Mouse (Mus musculus): Measurements from ENCODE around the gene Pgpep1l. TPM values are rescaled to one million over a fixed set of nuclear protein-coding genes. Genes with fewer than 3 reads are reported as not detected.

Pgpep1l gene
- polyA plus RNA-seq, 1 experiment from 2014 or later, result not detected

DNA sequence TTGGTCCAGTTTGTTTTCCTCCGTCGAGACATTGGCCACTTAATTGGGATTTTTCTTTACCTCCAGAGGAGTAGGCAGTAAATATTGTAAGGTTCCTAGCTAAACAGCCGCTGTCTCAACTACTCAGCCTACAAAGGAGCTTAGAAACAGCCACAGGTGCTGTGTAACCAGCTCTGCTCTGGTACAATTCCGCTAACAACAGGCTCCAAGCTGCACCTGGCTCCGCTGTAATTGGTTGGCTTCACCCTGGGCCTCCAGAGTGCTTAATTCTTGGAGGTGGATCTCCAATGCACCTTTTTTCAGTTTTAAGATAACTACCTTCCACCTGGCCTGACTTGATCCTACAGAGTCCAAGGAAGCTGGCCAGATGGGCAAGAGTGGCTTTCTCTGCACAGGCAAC is 40.0 kb downstream of the Pgpep1l start:
- H3K4me1 ChIP-seq, result peaks cover 29% of the 10 kb centered on the region
- 91% methylated on average over 5 of the region's 5 CpGs for WGBS
- H3K36me3 ChIP-seq (ENCODE audit: poor library complexity, severe bottlenecking), result peaks cover 67% of the 10 kb centered on the region
- no peaks in the 10 kb centered on the region for H3K27me3 ChIP-seq
- H3K4me2 ChIP-seq, result no peak overlapping the region
- no peak overlapping the region for H3K4me3 ChIP-seq
- ATAC-seq, result no peak
- H3K9ac ChIP-seq, result no peak overlapping the region
- H3K9me3 ChIP-seq (replicated peaks), result no peaks in the 10 kb centered on the region
- no peak overlapping the region; the same call in 1 of the 2 replicates for H3K27ac ChIP-seq

DNA sequence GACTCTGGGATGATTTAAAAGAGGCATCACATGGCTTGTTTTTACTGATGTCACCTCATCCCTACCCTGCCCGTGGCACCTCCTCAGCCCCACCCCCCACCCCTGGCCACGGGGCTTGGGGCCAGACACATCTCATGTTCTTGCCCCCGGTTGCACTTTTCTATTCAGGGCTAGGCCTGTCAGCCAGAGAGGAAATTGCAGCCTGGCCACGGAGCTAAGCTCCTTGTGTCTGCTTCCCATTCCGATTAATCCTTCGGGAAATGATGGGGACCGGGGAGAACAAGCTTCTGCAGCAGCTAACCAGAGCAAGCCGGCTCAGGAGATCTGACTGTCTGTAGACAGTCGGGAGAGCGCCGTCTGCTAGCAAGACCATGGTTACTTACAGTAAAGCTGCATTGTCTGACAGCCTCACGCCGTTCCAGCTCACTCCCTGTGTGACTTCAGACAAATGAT is 40.7 kb downstream of the Pgpep1l start:
- ATAC-seq, result no peak
- peaks cover 23% of the 10 kb centered on the region for H3K4me1 ChIP-seq
- no peaks in the 10 kb centered on the region for H3K9me3 ChIP-seq (replicated peaks)
- H3K9ac ChIP-seq, result no peak overlapping the region
- WGBS, result 64% methylated on average over 13 of the region's 13 CpGs
- H3K36me3 ChIP-seq (ENCODE audit: poor library complexity, severe bottlenecking), result peaks cover 73% of the 10 kb centered on the region
- no peak overlapping the region for H3K4me3 ChIP-seq
- no peak overlapping the region for H3K4me2 ChIP-seq
- H3K27me3 ChIP-seq, result no peaks in the 10 kb centered on the region
- peak overlapping the region; percentile 64 for H3K27ac ChIP-seq

DNA sequence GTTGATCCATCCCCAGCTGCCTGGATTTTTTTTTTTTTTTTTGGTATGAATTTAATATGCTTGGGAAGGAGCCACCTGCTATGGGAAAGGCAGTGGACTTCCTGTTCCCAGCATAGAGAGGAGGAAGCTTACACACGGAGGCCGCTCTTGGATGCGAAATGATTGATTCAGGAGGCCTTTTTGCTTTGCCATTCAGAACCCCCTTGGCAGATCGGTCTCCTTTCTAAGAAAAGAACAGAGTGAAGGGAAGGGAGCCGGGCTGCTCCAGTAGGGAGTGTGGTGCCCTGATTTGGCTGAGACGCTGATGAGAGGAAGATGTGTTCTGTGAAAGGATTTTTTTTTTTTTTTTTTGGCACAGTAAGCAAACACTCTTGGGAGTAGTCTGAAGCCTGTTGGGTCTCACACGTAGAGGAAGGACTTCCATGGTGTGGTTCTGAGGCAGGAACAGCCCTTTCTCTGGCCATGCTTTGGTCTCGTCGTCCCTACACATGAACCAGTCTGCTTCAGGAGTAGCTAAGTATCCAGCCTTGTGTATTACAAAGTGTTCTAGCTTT is 42.3 kb downstream of the Pgpep1l start:
- peaks cover 80% of the 10 kb centered on the region for H3K36me3 ChIP-seq (ENCODE audit: poor library complexity, severe bottlenecking)
- 76% methylated on average over 9 of the region's 9 CpGs for WGBS
- H3K27ac ChIP-seq, result no peak overlapping the region

DNA sequence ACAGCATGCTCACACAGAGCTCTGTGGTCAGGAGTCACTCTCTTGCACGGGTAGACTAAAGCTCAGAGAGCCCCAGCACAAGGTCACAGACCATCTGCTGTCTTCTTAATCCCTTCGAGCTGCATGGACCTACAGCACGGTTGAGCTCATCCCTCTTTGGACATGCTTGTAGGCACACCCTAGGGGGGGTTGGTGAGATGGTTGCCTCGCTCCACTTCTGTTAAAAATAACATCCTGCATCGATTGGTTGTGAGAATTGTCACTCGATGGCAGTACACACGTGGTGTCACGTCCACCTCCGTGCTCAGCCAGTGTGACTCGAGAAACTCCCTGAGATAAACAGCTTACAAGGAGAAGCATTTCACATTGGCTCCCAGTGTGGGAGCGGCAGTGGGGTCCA is 45.2 kb downstream of the Pgpep1l start:
- Histone ChIP-seq H3K4me3 (no peak overlapping the region), H3K9me3 (replicated peaks) (no peaks in the 10 kb centered on the region), H3K9ac (no peak overlapping the region), H3K27me3 (no peaks in the 10 kb centered on the region), H3K27ac (no peak overlapping the region), H3K36me3 (ENCODE audit: poor library complexity, severe bottlenecking) (peaks cover 81% of the 10 kb centered on the region), H3K4me2 (no peak overlapping the region), H3K4me1 (peaks cover 10% of the 10 kb centered on the region)
- no peak for ATAC-seq
- 95% methylated on average over 11 of the region's 11 CpGs for WGBS

More for the DNA sequence above, 42.3 kb downstream of the Pgpep1l start:
- no peak for ATAC-seq
- no peaks in the 10 kb centered on the region for H3K27me3 ChIP-seq
- no peak overlapping the region for H3K9ac ChIP-seq
- no peaks in the 10 kb centered on the region for H3K9me3 ChIP-seq (replicated peaks)
- no peak overlapping the region for H3K4me2 ChIP-seq
- H3K4me3 ChIP-seq, result no peak overlapping the region
- peaks cover 16% of the 10 kb centered on the region for H3K4me1 ChIP-seq

DNA sequence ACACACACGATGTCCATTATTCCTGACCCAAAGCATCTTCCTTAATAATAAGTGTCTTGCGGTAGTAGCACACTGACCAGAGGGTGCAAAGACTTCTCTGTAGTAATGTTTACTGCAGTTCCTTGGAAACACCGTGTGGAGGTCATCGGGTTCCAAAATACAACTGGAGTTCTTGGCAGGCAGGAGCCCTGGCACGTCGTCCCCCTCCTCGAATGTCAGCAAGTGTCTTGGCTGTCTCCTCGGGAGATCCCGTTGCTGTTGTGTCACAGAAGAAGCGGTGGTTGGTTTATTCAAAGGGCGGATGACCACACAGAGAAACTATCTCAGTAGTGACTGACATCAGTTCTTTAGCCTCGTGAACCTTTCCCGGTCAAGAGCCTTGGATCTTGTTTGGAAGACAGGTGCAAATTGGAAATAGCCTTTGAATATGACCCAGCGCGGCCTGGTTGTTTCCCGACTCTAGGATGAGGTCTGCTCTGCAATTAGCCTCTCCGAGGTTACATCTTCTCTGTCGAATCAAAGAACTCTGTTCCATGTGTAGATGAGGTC is 48.4 kb downstream of the Pgpep1l start:
- Histone ChIP-seq H3K27ac (no peak overlapping the region), H3K27me3 (no peaks in the 10 kb centered on the region), H3K4me3 (no peak overlapping the region), H3K4me2 (no peak overlapping the region), H3K9ac (no peak overlapping the region), H3K4me1 (no peaks in the 10 kb centered on the region), H3K36me3 (ENCODE audit: poor library complexity, severe bottlenecking) (peaks cover 90% of the 10 kb centered on the region), H3K9me3 (replicated peaks) (no peaks in the 10 kb centered on the region)
- ATAC-seq, result no peak
- WGBS, result 94% methylated on average over 18 of the region's 18 CpGs

DNA sequence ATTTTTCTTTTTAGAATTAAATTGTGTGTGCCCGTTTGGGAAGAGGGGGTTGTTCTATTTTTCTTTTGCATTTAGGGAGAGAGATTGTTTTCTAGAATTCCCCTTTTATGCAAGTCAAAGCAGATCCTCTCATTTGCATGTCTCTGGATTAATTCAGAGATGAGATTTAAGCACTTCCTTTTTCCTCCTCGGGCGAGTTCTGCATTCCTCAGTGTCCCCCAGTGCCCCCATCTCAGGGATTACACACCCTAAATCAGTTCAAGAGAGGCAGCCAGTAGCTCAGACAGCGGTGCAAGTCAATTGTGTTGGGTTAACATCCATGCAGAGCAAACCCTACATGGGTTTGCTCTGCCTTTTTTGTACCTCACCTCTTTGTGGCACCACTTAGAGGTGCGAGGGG is 50.2 kb downstream of the Pgpep1l start:
- H3K9me3 ChIP-seq (replicated peaks), result no peaks in the 10 kb centered on the region
- 77% methylated on average over 5 of the region's 5 CpGs for WGBS
- no peak overlapping the region for H3K4me2 ChIP-seq
- no peaks in the 10 kb centered on the region for H3K4me1 ChIP-seq
- H3K36me3 ChIP-seq (ENCODE audit: poor library complexity, severe bottlenecking), result peaks cover 93% of the 10 kb centered on the region
- H3K9ac ChIP-seq, result no peak overlapping the region
- no peak overlapping the region for H3K4me3 ChIP-seq
- no peak overlapping the region for H3K27ac ChIP-seq
- ATAC-seq, result no peak
- no peaks in the 10 kb centered on the region for H3K27me3 ChIP-seq

DNA sequence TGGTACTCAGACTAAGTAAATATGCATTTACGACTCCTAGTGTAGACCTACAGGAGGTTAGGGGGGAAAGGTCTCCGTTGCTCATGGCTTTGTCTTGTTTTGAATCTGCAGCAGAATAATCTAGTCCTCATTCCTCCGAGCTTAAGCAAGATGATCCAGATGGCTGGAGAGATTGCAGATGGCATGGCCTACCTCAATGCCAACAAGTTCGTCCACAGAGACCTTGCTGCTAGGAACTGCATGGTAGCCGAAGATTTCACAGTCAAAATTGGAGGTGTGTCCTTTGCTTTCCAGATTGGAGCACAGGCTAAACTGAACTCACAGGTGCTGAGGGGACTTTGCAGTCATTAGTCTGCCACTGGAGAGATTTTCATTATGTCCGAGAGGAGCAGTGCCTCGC is 52.1 kb downstream of the Pgpep1l start:
- no peak for ATAC-seq
- Histone ChIP-seq H3K9me3 (replicated peaks) (no peaks in the 10 kb centered on the region), H3K27me3 (no peaks in the 10 kb centered on the region), H3K4me3 (no peak overlapping the region), H3K36me3 (ENCODE audit: poor library complexity, severe bottlenecking) (peaks cover 93% of the 10 kb centered on the region), H3K9ac (no peak overlapping the region), H3K4me2 (no peak overlapping the region), H3K4me1 (no peaks in the 10 kb centered on the region), H3K27ac (no peak overlapping the region)
- WGBS, result 92% methylated on average over 7 of the region's 7 CpGs

DNA sequence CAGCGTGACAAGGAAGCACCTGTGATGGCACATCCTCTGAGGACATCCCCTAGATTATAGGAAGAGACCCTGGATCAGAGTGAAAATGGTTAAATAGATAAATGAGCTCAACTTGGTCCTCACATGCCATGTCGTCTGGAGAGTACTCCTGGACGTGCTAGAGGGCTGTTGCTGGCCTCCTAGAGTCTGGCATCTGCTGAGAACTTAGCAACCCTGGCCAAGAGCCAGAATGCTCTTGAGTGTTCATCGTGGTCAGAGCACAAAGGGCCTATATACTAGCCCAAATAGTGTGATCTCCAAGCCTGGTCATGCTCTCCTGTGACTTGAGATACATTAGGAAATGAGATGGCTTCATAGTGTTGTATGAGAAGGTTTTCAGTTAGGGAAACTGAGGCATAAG is 53.6 kb downstream of the Pgpep1l start:
- no peak overlapping the region for H3K9ac ChIP-seq
- H3K27ac ChIP-seq, result no peak overlapping the region
- H3K36me3 ChIP-seq (ENCODE audit: poor library complexity, severe bottlenecking), result peaks cover 93% of the 10 kb centered on the region
- no peaks in the 10 kb centered on the region for H3K9me3 ChIP-seq (replicated peaks)
- H3K4me1 ChIP-seq, result no peaks in the 10 kb centered on the region
- H3K27me3 ChIP-seq, result no peaks in the 10 kb centered on the region
- no peak overlapping the region for H3K4me2 ChIP-seq
- WGBS, result 77% methylated on average over 4 of the region's 4 CpGs
- no peak overlapping the region for H3K4me3 ChIP-seq
- ATAC-seq, result no peak

DNA sequence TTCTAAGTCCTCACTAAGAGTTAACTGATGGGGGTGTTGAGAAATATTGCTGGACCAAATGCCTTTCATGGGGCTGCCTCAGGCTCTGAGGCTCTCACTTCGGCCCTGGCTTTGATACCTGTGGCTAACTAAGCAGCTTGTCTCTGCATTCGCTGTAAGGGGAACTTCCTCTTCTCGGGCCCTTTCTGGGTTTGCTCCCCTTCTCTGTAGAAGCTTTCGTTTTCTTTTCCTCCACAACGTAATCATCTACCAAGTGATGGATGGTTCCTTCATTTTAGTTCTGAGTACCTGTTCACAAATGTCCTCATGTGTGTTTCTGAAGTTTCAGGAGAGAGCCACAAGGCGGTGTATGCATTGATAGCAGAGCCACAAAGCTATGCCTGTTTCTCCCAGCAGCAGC is 55.0 kb downstream of the Pgpep1l start:
- Histone ChIP-seq H3K4me1 (no peaks in the 10 kb centered on the region), H3K36me3 (ENCODE audit: poor library complexity, severe bottlenecking) (peaks cover 96% of the 10 kb centered on the region), H3K9me3 (replicated peaks) (no peaks in the 10 kb centered on the region), H3K4me2 (no peak overlapping the region), H3K9ac (no peak overlapping the region), H3K4me3 (no peak overlapping the region), H3K27ac (no peak overlapping the region), H3K27me3 (no peaks in the 10 kb centered on the region)
- WGBS, result 97% methylated on average over 6 of the region's 6 CpGs
- ATAC-seq, result no peak

DNA sequence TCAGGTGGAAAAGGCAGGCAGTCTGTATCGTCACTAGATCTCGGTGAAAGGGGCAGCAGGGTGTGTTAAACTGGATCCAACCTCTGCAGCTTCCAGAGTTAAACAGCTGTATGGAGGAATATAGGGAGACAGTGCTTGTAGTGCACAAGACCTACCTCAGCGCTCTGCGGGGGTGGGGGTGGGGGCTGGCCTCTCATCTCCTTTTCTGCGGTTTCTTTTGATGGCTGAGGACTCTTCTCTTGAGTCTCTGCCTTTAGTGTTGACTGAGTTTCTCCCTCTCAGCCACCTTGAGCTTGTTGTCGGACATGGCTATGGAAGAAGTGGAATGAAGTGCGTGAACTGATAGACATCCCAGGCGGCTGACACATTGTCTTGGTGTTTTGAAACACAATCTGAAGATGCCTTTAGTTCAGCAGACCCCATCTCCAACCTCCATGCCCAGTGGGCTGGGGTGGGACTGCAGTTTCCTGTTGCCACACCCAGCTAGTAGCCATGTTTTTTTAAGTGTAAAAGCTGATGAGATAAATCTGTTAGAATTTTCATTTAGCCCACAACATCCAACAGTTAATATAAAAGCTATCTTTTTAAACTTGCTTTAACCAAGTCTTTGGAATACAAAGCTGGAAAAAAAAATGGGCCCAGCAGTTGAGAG is 58.1 kb downstream of the Pgpep1l start:
- no peaks in the 10 kb centered on the region for H3K27me3 ChIP-seq
- no peak overlapping the region for H3K9ac ChIP-seq
- no peaks in the 10 kb centered on the region for H3K9me3 ChIP-seq (replicated peaks)
- H3K4me1 ChIP-seq, result no peaks in the 10 kb centered on the region
- 93% methylated on average over 8 of the region's 8 CpGs for WGBS
- no peak overlapping the region for H3K27ac ChIP-seq
- no peak for ATAC-seq
- H3K4me2 ChIP-seq, result no peak overlapping the region
- no peak overlapping the region for H3K4me3 ChIP-seq
- H3K36me3 ChIP-seq (ENCODE audit: poor library complexity, severe bottlenecking), result peaks cover 99% of the 10 kb centered on the region

DNA sequence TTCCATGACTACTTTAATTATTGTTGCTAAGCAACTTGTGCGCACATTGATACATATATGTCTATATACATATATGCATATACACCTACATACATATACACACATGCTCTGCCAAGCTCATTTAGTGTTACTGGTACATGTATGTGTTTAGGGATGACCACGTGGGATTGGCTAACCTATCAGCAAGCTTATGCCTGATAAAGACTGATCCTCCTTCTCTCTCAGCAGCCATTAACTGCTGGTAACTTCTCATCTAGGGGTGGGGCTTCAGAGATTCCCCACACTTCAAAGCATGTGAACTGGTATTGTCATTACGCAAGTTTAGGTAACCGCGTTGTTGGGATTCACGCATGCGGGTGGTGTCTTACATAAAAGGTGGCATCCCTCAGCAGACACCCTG is 64.4 kb downstream of the Pgpep1l start:
- Histone ChIP-seq H3K27ac (no peak overlapping the region), H3K9ac (no peak overlapping the region), H3K36me3 (ENCODE audit: poor library complexity, severe bottlenecking) (peaks cover 94% of the 10 kb centered on the region), H3K9me3 (replicated peaks) (no peaks in the 10 kb centered on the region), H3K27me3 (no peaks in the 10 kb centered on the region), H3K4me2 (no peak overlapping the region), H3K4me3 (no peak overlapping the region), H3K4me1 (no peaks in the 10 kb centered on the region)
- WGBS, result over 99% methylated on average over 7 of the region's 7 CpGs
- no peak for ATAC-seq

DNA sequence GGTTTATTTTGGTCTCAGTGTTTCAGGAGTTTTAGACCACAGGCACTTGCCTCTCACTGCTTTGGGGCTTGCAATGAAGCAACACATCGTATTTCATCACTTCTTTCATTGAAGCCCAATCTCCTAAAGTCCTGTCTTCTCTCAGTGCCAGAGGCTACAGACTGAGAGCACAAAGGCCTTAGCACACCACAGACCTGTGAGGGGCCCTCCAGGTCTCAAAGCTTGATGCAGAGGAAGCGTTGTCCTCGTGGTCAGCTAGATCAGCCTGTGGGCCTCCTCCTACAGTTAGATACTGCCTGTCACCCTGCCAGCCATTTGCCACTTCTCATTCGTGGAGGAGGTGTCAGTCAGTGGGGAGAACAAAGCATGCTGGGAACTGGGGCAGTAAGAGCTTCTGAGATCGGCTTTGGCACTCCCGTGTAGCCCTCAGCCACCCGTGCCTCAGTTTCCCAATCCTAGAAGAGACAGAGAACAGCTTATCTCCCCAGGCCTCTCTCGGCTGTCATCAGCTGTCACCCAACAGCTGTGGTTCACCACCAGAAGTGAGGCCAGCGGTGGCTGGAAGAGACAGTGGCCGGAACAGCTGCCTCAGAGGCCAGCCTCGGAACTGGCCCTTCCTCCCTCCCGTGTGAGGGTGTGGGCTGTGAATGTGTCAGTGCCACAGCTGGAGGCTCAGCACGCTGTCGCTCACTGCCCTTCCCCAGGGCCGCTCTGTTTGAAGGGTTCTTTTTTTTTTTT is 69.9 kb downstream of the Pgpep1l start:
- WGBS, result 92% methylated on average over 15 of the region's 15 CpGs
- no peaks in the 10 kb centered on the region for H3K27me3 ChIP-seq
- ATAC-seq, result no peak
- no peak overlapping the region for H3K27ac ChIP-seq
- H3K4me1 ChIP-seq, result no peaks in the 10 kb centered on the region
- no peaks in the 10 kb centered on the region for H3K9me3 ChIP-seq (replicated peaks)
- H3K36me3 ChIP-seq (ENCODE audit: poor library complexity, severe bottlenecking), result peaks cover 97% of the 10 kb centered on the region
- H3K4me2 ChIP-seq, result no peak overlapping the region
- no peak overlapping the region for H3K9ac ChIP-seq
- no peak overlapping the region for H3K4me3 ChIP-seq

Data from forebrain, embryonic 13.5 days (tissue).